Mouse (Mus musculus) kidney, adult 9 months (tissue): ENCODE results near the gene Zcchc13.

Experiments used
- DNase-seq: peaks from one replicate; pipeline ENCODE4 v3.0.0; 2022

Zcchc13 gene

GRCm38 (mm10) chrX:103630303-103630702, at the start of gene Zcchc13:
TSS of gene Zcchc13 (plus strand) at chrX:103630586.
- DNase-seq: no peak

DNA sequence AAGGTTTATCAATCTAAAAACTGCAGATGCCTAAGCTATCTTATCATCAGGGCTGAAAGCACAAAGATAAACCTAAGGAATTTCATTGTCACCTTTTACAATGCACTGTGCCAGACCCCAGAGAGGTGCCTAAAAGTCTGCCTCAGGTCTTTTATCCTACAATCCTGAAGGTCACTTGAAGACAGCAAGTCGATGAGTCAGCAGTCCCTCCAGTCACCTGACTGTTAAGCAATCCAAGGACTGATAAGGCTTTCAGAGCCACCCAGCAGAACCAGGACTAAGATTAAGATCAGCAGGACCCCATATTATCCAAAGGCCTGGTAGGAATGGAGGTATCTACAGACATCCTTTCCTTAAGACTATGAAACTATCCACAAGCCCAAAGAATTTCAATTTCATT, 46.1 kb upstream of the Zcchc13 start:
- DNase-seq: no peak

DNA sequence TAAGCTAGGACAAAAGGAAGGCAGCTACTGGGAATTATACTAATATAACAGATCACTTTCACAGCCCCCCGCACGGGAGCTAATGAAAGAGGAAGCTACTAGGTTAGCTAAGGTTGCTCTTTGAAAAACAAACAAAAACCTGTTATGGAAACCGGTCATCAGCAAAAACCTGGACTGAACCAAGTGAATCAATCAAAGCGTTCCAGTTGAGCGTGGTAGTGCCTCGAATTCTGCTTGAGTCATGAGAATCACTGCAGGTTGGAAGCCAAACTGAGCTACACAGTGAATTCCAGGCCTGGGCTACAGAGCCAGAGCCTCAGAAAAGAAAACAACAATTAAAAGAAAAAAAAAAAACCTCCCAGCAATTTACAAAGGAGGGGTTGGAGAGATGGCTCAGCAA, 38.3 kb upstream of the Zcchc13 start:
- DNase-seq: peak; percentile 40

GRCm38 (mm10) chrX:103602553-103602952, 27.8 kb upstream of the Zcchc13 start:
- DNase-seq: no peak

DNA sequence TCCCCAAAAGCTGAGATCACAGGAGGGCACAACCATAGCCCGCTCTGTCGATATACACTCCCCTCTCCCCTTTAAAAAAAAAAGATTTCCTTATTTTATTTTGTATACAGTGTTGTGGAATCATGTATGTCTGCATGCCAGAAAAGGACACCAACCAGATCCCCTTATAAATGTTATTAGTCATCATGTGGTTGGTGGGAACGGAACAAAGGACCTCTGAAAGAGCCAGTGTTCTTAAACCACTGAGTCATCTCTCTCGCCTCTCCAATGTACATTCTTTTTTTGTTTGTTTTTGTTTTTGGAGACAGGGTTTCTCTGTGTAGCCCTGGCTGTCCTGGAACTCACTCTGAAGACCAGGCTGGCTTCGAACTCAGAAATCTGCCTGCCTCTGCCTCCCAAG, 26.2 kb upstream of the Zcchc13 start:
- DNase-seq: no peak

DNA sequence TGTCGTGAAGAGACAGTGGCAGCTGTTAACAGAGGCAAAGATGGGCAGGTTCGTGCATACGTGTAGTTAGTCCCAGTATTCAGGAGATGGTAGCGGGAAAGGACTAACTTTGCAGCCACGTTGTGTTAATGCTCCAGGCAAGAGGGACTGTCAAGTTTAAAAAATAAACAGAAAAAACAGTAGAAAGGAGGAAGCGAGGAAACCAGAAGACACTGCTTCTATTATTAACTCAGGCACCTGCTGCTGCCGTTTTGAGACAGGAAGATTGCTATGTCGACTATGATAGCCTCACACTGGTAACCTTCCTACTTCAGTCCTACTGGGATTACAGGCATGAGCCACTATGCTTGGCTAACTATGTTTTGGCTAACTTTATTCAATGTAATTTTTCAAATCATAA, 24.9 kb upstream of the Zcchc13 start:
- DNase-seq: no peak

DNA sequence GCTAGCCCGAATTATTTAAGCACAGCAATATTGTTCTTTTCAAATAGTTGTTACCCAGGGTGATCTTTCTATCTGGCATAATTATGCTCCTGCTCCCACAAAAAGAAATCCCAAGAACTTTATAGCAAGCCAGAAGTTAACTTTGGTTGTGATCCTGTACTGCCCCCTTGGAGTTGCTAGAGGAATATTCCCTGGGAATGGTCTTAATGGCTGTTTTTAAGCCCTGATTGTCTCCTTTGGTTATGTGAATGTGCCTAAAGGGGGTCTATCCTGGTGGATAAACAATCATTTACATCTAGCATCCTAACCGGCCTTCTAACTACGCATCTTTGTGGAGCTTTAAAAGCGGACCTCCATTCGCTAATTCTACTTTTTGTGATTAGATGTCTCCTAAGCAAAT, 20.0 kb upstream of the Zcchc13 start:
- DNase-seq: no peak

- DNase-seq: no peak
Measured at GRCm38 (mm10) chrX:103611462-103611861, 18.9 kb upstream of the Zcchc13 start.

DNA sequence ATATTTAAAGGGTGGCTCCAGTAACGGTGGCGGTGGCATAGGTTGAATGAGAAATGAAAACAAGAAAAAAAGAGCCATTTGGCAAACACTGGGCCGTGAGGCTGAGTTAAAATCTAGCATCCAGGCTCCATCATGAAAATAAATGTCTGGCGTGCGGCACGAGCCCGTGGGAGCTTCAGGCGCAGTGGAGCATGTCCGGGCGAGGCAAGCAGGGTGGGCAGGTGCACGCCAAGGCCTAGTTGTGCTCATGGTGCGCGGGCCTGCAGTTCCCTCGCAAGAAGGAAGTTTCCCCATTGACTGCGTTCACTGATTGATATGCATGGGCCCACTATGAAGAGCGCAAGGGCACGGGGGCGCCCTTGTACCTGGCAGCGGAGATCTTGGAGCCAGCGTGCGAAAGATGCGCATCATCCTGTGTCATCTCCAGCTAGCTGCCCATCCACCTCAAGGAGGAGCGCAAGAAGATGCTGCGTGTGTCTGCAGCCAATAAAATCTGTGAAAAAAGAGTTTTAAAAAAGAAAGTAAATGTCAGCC, 15.6 kb upstream of the Zcchc13 start:
- DNase-seq: no peak

GRCm38 (mm10) chrX:103615453-103615852, 14.9 kb upstream of the Zcchc13 start:
- DNase-seq: no peak

DNA sequence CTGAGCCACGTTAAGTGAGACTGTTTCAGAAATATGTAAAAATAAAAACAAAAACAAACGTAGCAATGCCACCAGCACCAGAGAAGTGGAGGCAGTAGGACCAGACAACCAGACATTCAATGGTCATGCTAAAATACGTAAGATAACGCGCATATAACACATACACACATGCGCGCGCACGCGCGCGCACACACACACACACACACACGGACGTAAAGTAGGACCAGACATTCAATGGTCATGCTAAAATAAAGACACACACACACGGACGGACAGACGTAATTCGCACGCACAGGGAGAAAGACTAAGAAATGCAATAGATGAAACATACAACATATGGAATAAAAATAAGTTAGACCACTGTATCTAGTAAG, 14.2 kb upstream of the Zcchc13 start:
- DNase-seq: peak; percentile 44

GRCm38 (mm10) chrX:103616536-103617404, 13.6 kb upstream of the Zcchc13 start:
- DNase-seq: peak; percentile 89

DNA sequence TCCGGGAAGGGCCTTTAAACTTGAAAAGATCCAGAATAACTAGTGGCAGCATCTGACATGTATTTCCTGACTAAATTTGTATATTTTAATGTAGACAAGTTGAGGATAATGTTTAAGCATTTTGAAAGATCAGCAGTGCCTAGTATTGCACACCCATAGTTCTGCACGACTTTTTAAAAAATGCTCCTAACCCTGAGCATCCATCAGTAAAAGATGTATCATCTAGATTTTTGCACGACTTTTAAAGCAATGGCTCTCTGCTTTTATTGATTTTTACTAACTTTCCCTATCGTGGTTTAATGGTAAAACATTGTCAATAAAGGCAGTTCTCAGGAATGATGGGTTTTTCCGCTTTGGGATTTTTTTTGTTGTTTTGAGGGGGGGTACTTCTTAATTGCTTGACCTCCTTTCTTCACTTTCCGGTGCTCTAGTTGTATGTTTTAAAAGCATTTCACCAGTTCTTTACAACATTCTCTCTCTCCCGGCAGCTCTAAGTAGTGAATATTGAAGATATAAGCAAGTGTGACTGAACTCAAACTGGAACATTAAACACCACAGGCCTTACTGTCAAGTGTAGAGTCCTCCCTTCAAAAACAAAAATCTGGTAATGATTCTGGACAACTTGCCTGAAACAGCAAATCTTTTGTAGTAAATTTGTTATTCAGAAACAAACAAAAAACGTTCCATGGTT, 12.8 kb upstream of the Zcchc13 start:
- no peak for DNase-seq

- DNase-seq: no peak
Measured at GRCm38 (mm10) chrX:103621799-103622198, 8.6 kb upstream of the Zcchc13 start.

DNA sequence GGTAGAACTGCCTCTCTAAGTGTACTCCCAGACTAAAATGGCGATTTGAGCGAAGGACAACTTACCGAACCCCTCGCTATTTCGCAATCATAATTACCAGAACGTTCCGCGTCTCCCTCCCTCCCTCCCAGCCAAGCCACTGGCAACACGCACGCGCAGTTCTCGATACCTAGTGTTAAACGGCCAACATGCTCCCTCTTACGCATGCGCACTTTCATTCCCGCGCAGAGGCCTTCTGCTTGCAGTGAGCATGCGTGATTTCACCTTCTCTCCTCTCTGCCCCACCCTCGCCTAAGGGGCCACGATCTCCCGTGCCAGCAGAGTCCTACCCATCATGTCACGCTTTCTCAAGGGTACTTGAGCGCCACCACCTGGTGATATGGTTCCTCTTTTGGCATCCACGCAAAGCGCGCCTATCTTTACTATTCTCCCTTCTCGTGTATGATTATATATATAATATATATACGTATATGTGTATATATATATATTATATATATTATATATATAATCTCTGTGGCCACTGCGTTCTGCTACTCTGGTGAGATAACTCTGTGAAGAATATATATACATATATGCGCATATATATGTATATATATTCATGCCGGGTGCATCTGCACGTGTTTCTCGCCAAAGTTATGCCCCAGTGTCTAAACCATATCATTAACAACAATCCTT, 8.0 kb upstream of the Zcchc13 start:
- peak; percentile 97 for DNase-seq

DNA sequence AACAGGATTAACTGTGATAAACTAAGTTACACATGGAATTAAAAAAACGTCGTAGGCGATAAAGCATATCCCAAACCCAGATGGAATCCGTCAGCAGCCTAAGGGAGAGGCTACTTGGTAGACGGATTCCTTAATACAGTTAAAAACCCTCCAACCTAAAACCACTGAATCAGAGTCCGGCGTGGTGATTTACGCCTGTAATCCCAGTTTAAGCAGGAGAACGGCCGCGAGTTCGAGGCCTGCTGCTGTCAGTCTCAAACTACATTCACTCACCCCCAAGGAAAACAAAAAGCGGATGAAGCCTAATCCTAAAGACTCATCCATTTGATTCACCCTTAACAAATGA, 7.5 kb upstream of the Zcchc13 start:
- peak; percentile 30 for DNase-seq

- DNase-seq: peak; percentile 29
Measured at GRCm38 (mm10) chrX:103623411-103623845, 7.0 kb upstream of the Zcchc13 start.

GRCm38 (mm10) chrX:103624426-103625168, 5.8 kb upstream of the Zcchc13 start:
- DNase-seq: no peak

GRCm38 (mm10) chrX:103628890-103629289, 1.5 kb upstream of the Zcchc13 start:
- no peak for DNase-seq

GRCm38 (mm10) chrX:103633895-103634294, 3.5 kb downstream of the Zcchc13 start:
- DNase-seq: no peak

DNA sequence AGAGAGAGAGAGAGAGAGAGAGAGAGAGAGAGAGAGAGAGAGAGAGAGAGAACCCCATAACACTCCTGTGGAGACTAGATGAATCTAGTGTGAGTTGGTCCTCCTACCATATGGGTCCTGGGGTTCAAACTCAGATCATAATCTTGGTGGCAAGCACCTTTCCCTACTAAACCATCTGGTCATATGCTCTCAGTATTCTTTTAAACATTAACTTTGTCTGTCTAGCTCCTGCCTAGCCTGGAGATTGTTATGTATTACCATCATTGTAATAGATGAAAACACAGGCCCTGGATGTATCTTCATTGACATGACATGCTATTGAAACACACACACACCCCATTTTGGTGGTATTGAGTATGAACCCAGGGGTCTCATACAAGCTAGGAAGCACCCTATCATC, 5.6 kb downstream of the Zcchc13 start:
- peak; percentile 53 for DNase-seq

DNA sequence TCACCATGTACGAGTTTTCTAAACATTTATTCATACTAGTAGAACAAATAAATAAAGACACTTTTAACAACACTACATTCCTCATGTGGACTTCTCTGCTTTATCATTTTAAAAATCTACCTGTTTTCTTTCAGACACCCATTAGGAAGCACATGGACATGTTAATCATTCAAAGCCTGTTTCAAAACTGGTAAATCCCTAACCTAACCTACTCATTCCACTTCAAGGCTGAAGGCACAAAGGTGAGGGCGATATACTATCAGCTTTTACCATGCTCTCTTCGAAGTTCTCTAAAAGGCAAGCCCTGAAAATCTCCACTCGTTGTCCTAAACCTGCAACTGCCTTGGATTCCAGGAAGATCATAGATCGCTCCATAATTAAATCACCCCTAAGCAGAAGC, 8.2 kb downstream of the Zcchc13 start:
- DNase-seq: peak; percentile 75

DNA sequence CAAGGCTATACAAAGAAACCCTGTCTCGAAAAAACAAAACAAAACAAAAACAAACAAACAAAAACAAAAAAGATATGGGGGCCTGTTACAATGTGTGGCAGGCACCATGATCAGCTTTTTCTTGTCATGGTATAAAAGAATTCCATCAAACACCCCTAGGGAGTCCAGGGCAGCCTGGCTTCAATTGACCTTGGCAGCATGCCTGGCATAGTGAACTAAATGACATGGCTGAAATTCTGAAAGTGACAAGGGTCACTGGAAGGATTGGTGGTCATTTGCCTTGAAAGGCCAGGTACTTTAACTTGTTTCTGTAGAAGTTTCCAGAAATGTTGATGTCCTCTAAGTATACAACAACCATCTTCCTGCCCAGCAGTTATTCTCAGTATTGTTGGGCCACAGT, 13.9 kb downstream of the Zcchc13 start:
- DNase-seq: peak; percentile 49
